Mouse (Mus musculus) limb, embryonic 14.5 days (tissue): Measurements from ENCODE around the gene Copz1. TPM values are rescaled to one million over a fixed set of nuclear protein-coding genes. Genes with fewer than 3 reads are reported as not detected.

Experiments used
- ATAC-seq: fragments of 200-750 bp; cut with Nextera tagmentation; 2 replicates; pipeline ENCODE4 v1.8.0; 2017; ENCODE audit warnings: low read depth, moderate number of reproducible peaks, moderate TSS enrichment; ENCODE audit not compliant: low FRiP score
- DNase-seq: peaks from one replicate; pipeline ENCODE4 v3.0.0-alpha.2; 2015; ENCODE audit warnings: low spot score
- H3K27ac ChIP-seq: fragments of 300-500 bp; sonication (generic); replicated peaks from 2 replicates; pipeline ENCODE4 v1.5.1; 2014; ENCODE audit warnings: low read depth, mild to moderate bottlenecking, low read length, moderate library complexity, mixed read lengths
- H3K27me3 ChIP-seq: fragments of 300-500 bp; sonication (generic); 2 replicates; pipeline ENCODE4 v1.6.1; 2014; ENCODE audit warnings: low read length, mixed read lengths; ENCODE audit not compliant: control insufficient read depth, insufficient read depth
- H3K36me3 ChIP-seq: fragments of 300-500 bp; sonication (generic); 2 replicates; pipeline ENCODE4 v1.6.1; 2014; ENCODE audit warnings: mild to moderate bottlenecking, low read length, moderate library complexity, mixed read lengths; ENCODE audit not compliant: control insufficient read depth, insufficient read depth
- H3K4me1 ChIP-seq: fragments of 300-500 bp; sonication (generic); 2 replicates; pipeline ENCODE4 v1.6.1; 2014; ENCODE audit warnings: antibody characterized with exemption, low read length, mixed read lengths; ENCODE audit not compliant: control insufficient read depth, insufficient read depth
- H3K4me2 ChIP-seq: fragments of 300-500 bp; sonication (generic); replicated peaks from 2 replicates; pipeline ENCODE4 v1.6.1; 2014; ENCODE audit warnings: low read depth, mild to moderate bottlenecking, low read length, moderate library complexity; ENCODE audit not compliant: severe bottlenecking
- H3K4me3 ChIP-seq: fragments of 300-500 bp; sonication (generic); replicated peaks from 2 replicates; pipeline ENCODE4 v1.5.1; 2014; ENCODE audit warnings: low read length
- H3K9ac ChIP-seq: fragments of 300-500 bp; sonication (generic); 2 replicates; pipeline ENCODE4 v1.6.1; 2014; ENCODE audit warnings: mild to moderate bottlenecking, low read depth, low read length, moderate library complexity; ENCODE audit not compliant: severe bottlenecking
- H3K9me3 ChIP-seq: fragments of 300-500 bp; sonication (generic); 2 replicates; pipeline ENCODE4 v1.6.1; 2016; ENCODE audit warnings: low read length; ENCODE audit not compliant: control insufficient read depth
- POLR2A ChIP-seq: fragments of 200-500 bp; IDR thresholded peaks from 2 replicates; pipeline ENCODE4 v1.8.0; 2012; ENCODE audit warnings: inconsistent platforms, mild to moderate bottlenecking, moderate library complexity, borderline replicate concordance; ENCODE audit not compliant: insufficient read depth, insufficient read length; ENCODE audit errors: extremely low read depth
- WGBS: fragments of 180-500 bp; shearing (Covaris S2); extraction: QIAGEN DNeasy Blood & Tissue Kit; methylation state at CpG from one replicate; pipeline ENCODE4 v1.1.7; 2014; 5-methylcytosine and 5-hydroxymethylcytosine counted together
- polyA plus RNA-seq, 2 experiments: library from polyadenylated mRNA; depleted of rRNA in 1 of 2; stranded (reverse) in 1 of 2; unstranded in 1 of 2; fragments of >200 nt; fragmentation: Nextera tagmentation in 1 of 2; extraction: Ambion mirVana in 1 of 2; gene quantifications; 2 replicates each; pipeline versions ENCODE4 v1.2.1 to v1.2.3; 2012 to 2014

The Copz1 gene
- polyA plus RNA-seq, 2 experiments: 200 to 292 TPM

- H3K9ac ChIP-seq: no peak overlapping the region
- H3K4me3 ChIP-seq: no peak overlapping the region
- no peaks in the 10 kb centered on the region for H3K36me3 ChIP-seq
- no peak overlapping the region for H3K4me2 ChIP-seq
- DNase-seq: no peak
- H3K9me3 ChIP-seq: no peaks in the 10 kb centered on the region
- no peak overlapping the region for H3K27ac ChIP-seq
- peaks cover 13% of the 10 kb centered on the region for H3K4me1 ChIP-seq
- ATAC-seq: no peak
- WGBS: 59% methylated on average over 5 of the region's 5 CpGs
- TF ChIP-seq POLR2A: no peak
- H3K27me3 ChIP-seq: no peaks in the 10 kb centered on the region; the same call in 1 of the 2 replicates
Observed at GRCm38 (mm10) chr15:103333738-103334137, 61.2 kb downstream of the Copz1 start.

- no peak overlapping the region for H3K4me3 ChIP-seq
- no peaks in the 10 kb centered on the region for H3K36me3 ChIP-seq
- no peak overlapping the region for H3K27ac ChIP-seq
- 20% methylated on average over 2 of the region's 2 CpGs for WGBS
- no peak overlapping the region for H3K4me2 ChIP-seq
- no peak overlapping the region for H3K9ac ChIP-seq
- peaks cover 2% of the 10 kb centered on the region; the same call in 1 of the 2 replicates for H3K27me3 ChIP-seq
- TF ChIP-seq POLR2A: no peak
- ATAC-seq (peak; percentile 17; the same call in 1 of the 2 replicates), DNase-seq (no peak)
- no peaks in the 10 kb centered on the region for H3K9me3 ChIP-seq
- H3K4me1 ChIP-seq: peaks cover 13% of the 10 kb centered on the region
Observed at GRCm38 (mm10) chr15:103334194-103334593, 61.7 kb downstream of the Copz1 start.

- Histone ChIP-seq H3K4me3 (no peak overlapping the region), H3K4me2 (no peak overlapping the region), H3K4me1 (peaks cover 14% of the 10 kb centered on the region), H3K9me3 (no peaks in the 10 kb centered on the region), H3K27ac (no peak overlapping the region), H3K9ac (no peak overlapping the region), H3K36me3 (no peaks in the 10 kb centered on the region), H3K27me3 (peaks cover 2% of the 10 kb centered on the region; the same call in 1 of the 2 replicates)
- no peak for ATAC-seq
- DNase-seq: no peak
- WGBS: 43% methylated on average over 3 of the region's 3 CpGs
- TF ChIP-seq POLR2A: no peak
Observed at GRCm38 (mm10) chr15:103335040-103335439, 62.5 kb downstream of the Copz1 start.

- Histone ChIP-seq H3K4me2 (no peak overlapping the region), H3K27me3 (peaks cover 3% of the 10 kb centered on the region), H3K9me3 (no peaks in the 10 kb centered on the region), H3K4me3 (no peak overlapping the region), H3K4me1 (peaks cover 18% of the 10 kb centered on the region), H3K36me3 (no peaks in the 10 kb centered on the region), H3K27ac (no peak overlapping the region), H3K9ac (no peak overlapping the region)
- ATAC-seq: no peak
- WGBS: 25% methylated on average over 7 of the region's 7 CpGs
- no peak for TF ChIP-seq POLR2A
- no peak for DNase-seq
Observed at GRCm38 (mm10) chr15:103335488-103336235, 63.1 kb downstream of the Copz1 start.

- no peak for TF ChIP-seq POLR2A
- H3K27ac ChIP-seq: no peak overlapping the region
- DNase-seq: no peak
- peaks cover 8% of the 10 kb centered on the region for H3K27me3 ChIP-seq
- no peak overlapping the region for H3K4me2 ChIP-seq
- ATAC-seq: no peak
- no peaks in the 10 kb centered on the region for H3K36me3 ChIP-seq
- no peak overlapping the region for H3K9ac ChIP-seq
- H3K9me3 ChIP-seq: no peaks in the 10 kb centered on the region
- peaks cover 18% of the 10 kb centered on the region for H3K4me1 ChIP-seq
- 13% methylated on average over 11 of the region's 11 CpGs for WGBS
- H3K4me3 ChIP-seq: no peak overlapping the region
Observed at GRCm38 (mm10) chr15:103336996-103337667, 64.6 kb downstream of the Copz1 start.
